Comparison of ENCODE assay signal across 19 mouse cellular contexts in the genomic region with DNA sequence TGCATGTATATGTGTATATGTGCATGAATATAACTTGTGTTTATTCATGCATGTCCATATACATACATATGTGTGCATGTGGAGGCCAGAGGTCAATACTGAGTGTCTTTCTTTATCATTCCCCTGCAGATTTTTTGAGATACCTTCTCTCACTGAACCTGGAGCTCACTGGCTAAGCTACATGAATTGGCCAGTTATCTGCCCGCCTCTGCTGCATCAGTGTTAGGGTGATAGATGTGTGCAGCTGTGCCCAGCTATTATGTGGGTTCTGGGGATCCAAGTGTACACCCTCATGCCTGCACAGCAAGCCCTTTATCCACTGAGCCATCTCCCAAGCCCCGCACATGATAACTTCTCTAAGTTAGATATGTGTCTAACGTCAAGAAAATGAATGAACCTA. TPM values are rescaled to one million over a fixed set of nuclear protein-coding genes. Genes with fewer than 3 reads are reported as not detected.
A peak's percentile ranks its signal among the peaks of the same experiment; 100 is the strongest.
DNase-seq lines count a peak whose midpoint lies in the region; ATAC-seq lines count a peak whose summit lies in the region.
"Had no signal": no experiment of that assay in that cellular context is flagged by ENCODE, and none has a peak within 500 bp of the region (broad histone marks: within the 10 kb centered on the region; RNA-seq: fewer than 3 reads in every experiment).

No protein-coding gene starts in this region.

- no peaks in the 10 kb centered on the region for H3K36me3 ChIP-seq in liver, embryonic 12.5 days
- H3K36me3 ChIP-seq: heart, embryonic 13.5 days had no signal

- H3K27me3 ChIP-seq in liver, embryonic 12.5 days (replicated peaks), result no peaks in the 10 kb centered on the region
- H3K27me3 ChIP-seq: CH12.LX; heart, embryonic 13.5 days had no signal

- WGBS in liver, embryonic 12.5 days (ENCODE audit: insufficient replicate concordance), result 39% methylated on average over 3 of the region's 3 CpGs

- H3K27ac ChIP-seq in liver, embryonic 12.5 days, result peak overlapping the region; percentile 83
- H3K27ac ChIP-seq: heart, embryonic 13.5 days; hindbrain, embryonic 14.5 days had no signal

- peak overlapping the region; percentile 32 for H3K4me2 ChIP-seq in liver, embryonic 12.5 days
- H3K4me2 ChIP-seq: heart, embryonic 13.5 days; hindbrain, embryonic 14.5 days; lung, embryonic 14.5 days; midbrain, embryonic 11.5 days had no signal

- no peak overlapping the region for H3K4me3 ChIP-seq in liver, embryonic 12.5 days
- H3K4me3 ChIP-seq: heart, embryonic 13.5 days had no signal

- H3K9me3 ChIP-seq in liver, embryonic 12.5 days (replicated peaks), result no peaks in the 10 kb centered on the region
- H3K9me3 ChIP-seq: heart, embryonic 13.5 days had no signal

- H3K9ac ChIP-seq in liver, embryonic 12.5 days, result no peak overlapping the region
- H3K9ac ChIP-seq: heart, embryonic 13.5 days; hindbrain, embryonic 14.5 days; lung, embryonic 14.5 days had no signal

- peaks cover 81% of the 10 kb centered on the region for H3K4me1 ChIP-seq in liver, embryonic 12.5 days

- peak; percentile 5 for DNase-seq in testis, postnatal 10 days (ENCODE audit: low spot score)
- DNase-seq in testis, postnatal 14 days (ENCODE audit: low spot score), result no peak
- DNase-seq in c-Kit-positive CD71-positive TER-119-positive erythroid progenitor cells, embryonic 14.5 days (ENCODE audit: low spot score), result peak; percentile 43
- DNase-seq in layer of hippocampus, adult 9-11 months, result no peak
- DNase-seq in cerebellum, postnatal 10 days, result no peak
- DNase-seq: adrenal gland, postnatal 36 days; cerebellum, adult 8-10 months; embryo, embryonic 11 days; kidney, adult 9 months; kidney, postnatal 36 days; lung, embryonic 14.5 days; lung, postnatal 36 days; retina, postnatal 1 day had no signal

- peak; percentile 74 for ATAC-seq in liver, embryonic 12.5 days
- peak; percentile 60 for ATAC-seq in megakaryocyte-erythroid progenitor cell, adult 5-6 weeks (replicated peaks; ENCODE audit: low FRiP score, low TSS enrichment, poor library complexity, severe bottlenecking)

RNA-seq across cellular contexts. Expression of gene Pdcd4, which starts 4.2 kb away (rescaled TPM):
- polyA plus RNA-seq in liver, embryonic 12.5 days (2016; fragmentation: Nextera tagmentation; extraction: Ambion mirVana), result 24.2 and 24.4 TPM in 2 replicates
- total RNA-seq in megakaryocyte-erythroid progenitor cell, adult 5-6 weeks (2014; fragmentation: Nextera tagmentation), result 137 and 154 TPM in 2 replicates
- 288 and 291 TPM in 2 replicates for total RNA-seq in megakaryocyte-erythroid progenitor cell, adult 5-6 weeks (2017)

RNA-seq across cellular contexts. Expression of gene Shoc2, which starts 56.3 kb away (rescaled TPM):
- polyA plus RNA-seq in liver, embryonic 12.5 days (2016; fragmentation: Nextera tagmentation; extraction: Ambion mirVana), result 26.4 and 27.1 TPM in 2 replicates
- 36.7 and 42.0 TPM in 2 replicates for total RNA-seq in megakaryocyte-erythroid progenitor cell, adult 5-6 weeks (2014; fragmentation: Nextera tagmentation)
- 62.5 and 66.8 TPM in 2 replicates for total RNA-seq in megakaryocyte-erythroid progenitor cell, adult 5-6 weeks (2017)

RNA-seq across cellular contexts. Expression of gene Bbip1, which starts 56.6 kb away (rescaled TPM):
- polyA plus RNA-seq in liver, embryonic 12.5 days (2016; fragmentation: Nextera tagmentation; extraction: Ambion mirVana), result 64.0 and 65.8 TPM in 2 replicates
- total RNA-seq in megakaryocyte-erythroid progenitor cell, adult 5-6 weeks (2014; fragmentation: Nextera tagmentation), result 75.9 and 108 TPM in 2 replicates
- 29.9 and 48.3 TPM in 2 replicates for total RNA-seq in megakaryocyte-erythroid progenitor cell, adult 5-6 weeks (2017)

Comparison
In these comparisons a context has a peak if more than half of its experiments do, and no peak if none do; other contexts are left out.
1. DNase-seq: peak in testis, postnatal 10 days (single experiment) and c-Kit-positive CD71-positive TER-119-positive erythroid progenitor cells, embryonic 14.5 days (single experiment); none in testis, postnatal 14 days (single experiment), layer of hippocampus, adult 9-11 months (single experiment) and cerebellum, postnatal 10 days (0 of 2).